Mouse (Mus musculus) limb, embryonic 10.5 days (tissue): ENCODE results near the gene Tmem206. TPM values are rescaled to one million over a fixed set of nuclear protein-coding genes. Genes with fewer than 3 reads are reported as not detected.

Source experiments
- DNase-seq: peaks from one replicate; pipeline ENCODE4 v3.0.0-alpha.2; 2017; ENCODE audit warnings: low spot score
- H3K27ac ChIP-seq: fragments of 300-500 bp; sonication (generic); 2 replicates; pipeline ENCODE4 v1.5.1; 2016; ENCODE audit warnings: mild to moderate bottlenecking
- H3K27me3 ChIP-seq: fragments of 300-500 bp; sonication (generic); 2 replicates; pipeline ENCODE4 v1.6.1; 2016; ENCODE audit warnings: low read depth, mild to moderate bottlenecking; ENCODE audit not compliant: poor library complexity, severe bottlenecking
- H3K36me3 ChIP-seq: fragments of 300-500 bp; sonication (generic); 2 replicates; pipeline ENCODE4 v1.6.1; 2016; ENCODE audit warnings: mild to moderate bottlenecking, moderate library complexity
- H3K4me1 ChIP-seq: fragments of 300-500 bp; sonication (generic); 2 replicates; pipeline ENCODE4 v1.6.1; 2016
- H3K4me3 ChIP-seq: fragments of 300-500 bp; sonication (generic); 2 replicates; pipeline ENCODE4 v1.5.1; 2016; ENCODE audit warnings: mild to moderate bottlenecking, moderate library complexity
- H3K9me3 ChIP-seq: fragments of 300-500 bp; sonication (generic); replicated peaks from 2 replicates; pipeline ENCODE4 v1.6.1; 2016; ENCODE audit warnings: mild to moderate bottlenecking
- WGBS: fragments of 180-500 bp; shearing (Covaris S2); methylation state at CpG from one replicate; pipeline ENCODE4 v1.1.7; 2016; 5-methylcytosine and 5-hydroxymethylcytosine counted together
- polyA plus RNA-seq: library from polyadenylated mRNA; unstranded; fragments of >200 nt; fragmentation: Nextera tagmentation; extraction: Ambion mirVana; gene quantifications from 2 replicates; pipeline ENCODE4 v1.2.1, GENCODE M21; 2016

Gene Tmem206
- polyA plus RNA-seq, 1 experiment from 2014 or later = 27.0 TPM

GRCm38 (mm10) chr1:191369140-191369539, 43.4 kb downstream of the Tmem206 start:
- Histone ChIP-seq H3K27me3 (no peaks in the 10 kb centered on the region), H3K36me3 (peaks cover 28% of the 10 kb centered on the region), H3K9me3 (no peaks in the 10 kb centered on the region), H3K27ac (no peak overlapping the region), H3K4me3 (no peak overlapping the region), H3K4me1 (no peaks in the 10 kb centered on the region)
- no peak for DNase-seq

- DNase-seq = no peak
- no peak overlapping the region for H3K27ac ChIP-seq
- 91% methylated on average over 10 of the region's 10 CpGs for WGBS
These were observed 49.4 kb downstream of the Tmem206 start for GRCm38 (mm10) chr1:191374993-191375643.

GRCm38 (mm10) chr1:191375644-191375998, 49.9 kb downstream of the Tmem206 start:
- Histone ChIP-seq H3K4me3 (no peak overlapping the region), H3K27ac (no peak overlapping the region), H3K4me1 (no peaks in the 10 kb centered on the region), H3K9me3 (no peaks in the 10 kb centered on the region), H3K27me3 (no peaks in the 10 kb centered on the region), H3K36me3 (peaks cover 9% of the 10 kb centered on the region)
- no peak for DNase-seq
- 90% methylated on average over 5 of the region's 5 CpGs for WGBS

More at GRCm38 (mm10) chr1:191374993-191375643, 49.4 kb downstream of the Tmem206 start:
- Histone ChIP-seq H3K4me1 (no peaks in the 10 kb centered on the region), H3K36me3 (peaks cover 13% of the 10 kb centered on the region), H3K4me3 (no peak overlapping the region), H3K9me3 (no peaks in the 10 kb centered on the region), H3K27me3 (no peaks in the 10 kb centered on the region)

- Histone ChIP-seq H3K4me1 (no peaks in the 10 kb centered on the region), H3K9me3 (no peaks in the 10 kb centered on the region), H3K27me3 (no peaks in the 10 kb centered on the region), H3K27ac (no peak overlapping the region), H3K4me3 (no peak overlapping the region), H3K36me3 (no peaks in the 10 kb centered on the region)
- 94% methylated on average over 2 of the region's 2 CpGs for WGBS
- no peak for DNase-seq
These were observed 52.4 kb downstream of the Tmem206 start for GRCm38 (mm10) chr1:191378080-191378479.

GRCm38 (mm10) chr1:191380843-191381242, 55.1 kb downstream of the Tmem206 start:
- no peak overlapping the region for H3K27ac ChIP-seq
- H3K27me3 ChIP-seq = no peaks in the 10 kb centered on the region
- H3K36me3 ChIP-seq = no peaks in the 10 kb centered on the region
- 95% methylated on average over 3 of the region's 3 CpGs for WGBS
- no peaks in the 10 kb centered on the region for H3K9me3 ChIP-seq
- H3K4me3 ChIP-seq = no peak overlapping the region
- H3K4me1 ChIP-seq = no peaks in the 10 kb centered on the region
- DNase-seq = no peak

- Histone ChIP-seq H3K4me3 (no peak overlapping the region), H3K27me3 (no peaks in the 10 kb centered on the region), H3K4me1 (no peaks in the 10 kb centered on the region), H3K9me3 (no peaks in the 10 kb centered on the region), H3K27ac (no peak overlapping the region), H3K36me3 (no peaks in the 10 kb centered on the region)
- WGBS = 93% methylated on average over 11 of the region's 11 CpGs
- DNase-seq = no peak
These were observed 56.4 kb downstream of the Tmem206 start for GRCm38 (mm10) chr1:191381955-191382736.

GRCm38 (mm10) chr1:191384786-191385430, 59.2 kb downstream of the Tmem206 start:
- Histone ChIP-seq H3K4me1 (no peaks in the 10 kb centered on the region), H3K27me3 (no peaks in the 10 kb centered on the region), H3K4me3 (no peak overlapping the region), H3K27ac (no peak overlapping the region), H3K36me3 (no peaks in the 10 kb centered on the region), H3K9me3 (no peaks in the 10 kb centered on the region)
- no peak for DNase-seq
- 95% methylated on average over 10 of the region's 10 CpGs for WGBS

- no peaks in the 10 kb centered on the region for H3K36me3 ChIP-seq
- no peak overlapping the region for H3K4me3 ChIP-seq
- no peak overlapping the region for H3K27ac ChIP-seq
- H3K4me1 ChIP-seq = peaks cover 23% of the 10 kb centered on the region; the same call in 1 of the 2 replicates
- WGBS = 35% methylated on average over 3 of the region's 3 CpGs
- H3K9me3 ChIP-seq = no peaks in the 10 kb centered on the region
- DNase-seq = peak; percentile 46
- no peaks in the 10 kb centered on the region for H3K27me3 ChIP-seq
These were observed 65.6 kb downstream of the Tmem206 start for GRCm38 (mm10) chr1:191391311-191391710.

- DNase-seq = no peak
- 77% methylated on average over 3 of the region's 3 CpGs for WGBS
- H3K9me3 ChIP-seq = no peaks in the 10 kb centered on the region
- H3K4me3 ChIP-seq = no peak overlapping the region
- H3K4me1 ChIP-seq = peaks cover 28% of the 10 kb centered on the region
- no peaks in the 10 kb centered on the region for H3K36me3 ChIP-seq
- H3K27me3 ChIP-seq = no peaks in the 10 kb centered on the region
- no peak overlapping the region for H3K27ac ChIP-seq
These were observed 67.8 kb downstream of the Tmem206 start for GRCm38 (mm10) chr1:191393536-191393935.

- DNase-seq = no peak
- WGBS = 69% methylated on average over 2 of the region's 2 CpGs
- H3K27ac ChIP-seq = no peak overlapping the region
- no peak overlapping the region for H3K4me3 ChIP-seq
- H3K27me3 ChIP-seq = no peaks in the 10 kb centered on the region
- no peaks in the 10 kb centered on the region for H3K9me3 ChIP-seq
- H3K36me3 ChIP-seq = no peaks in the 10 kb centered on the region
- peaks cover 28% of the 10 kb centered on the region for H3K4me1 ChIP-seq
These were observed 68.4 kb downstream of the Tmem206 start for GRCm38 (mm10) chr1:191394126-191394525.

- no peak for DNase-seq
- 38% methylated on average over 1 of the region's 1 CpGs for WGBS
These were observed 69.5 kb downstream of the Tmem206 start for GRCm38 (mm10) chr1:191395200-191395599.

GRCm38 (mm10) chr1:191395871-191396433, 70.2 kb downstream of the Tmem206 start:
- no peaks in the 10 kb centered on the region for H3K36me3 ChIP-seq
- DNase-seq = peak; percentile 73
- peaks cover 28% of the 10 kb centered on the region for H3K4me1 ChIP-seq
- H3K27me3 ChIP-seq = no peaks in the 10 kb centered on the region
- under 1% methylated on average over 43 of the region's 43 CpGs for WGBS
- no peaks in the 10 kb centered on the region for H3K9me3 ChIP-seq
- peak overlapping the region; percentile 94 for H3K27ac ChIP-seq
- H3K4me3 ChIP-seq = peak overlapping the region; percentile 76

More at GRCm38 (mm10) chr1:191395200-191395599, 69.5 kb downstream of the Tmem206 start:
- Histone ChIP-seq H3K36me3 (no peaks in the 10 kb centered on the region), H3K27me3 (no peaks in the 10 kb centered on the region), H3K9me3 (no peaks in the 10 kb centered on the region), H3K27ac (no peak overlapping the region), H3K4me1 (peaks cover 28% of the 10 kb centered on the region), H3K4me3 (peak overlapping the region; percentile 76)

GRCm38 (mm10) chr1:191396446-191396845, 70.7 kb downstream of the Tmem206 start:
- Histone ChIP-seq H3K9me3 (no peaks in the 10 kb centered on the region), H3K4me1 (peaks cover 27% of the 10 kb centered on the region), H3K4me3 (peak overlapping the region; percentile 76), H3K27ac (peak overlapping the region; percentile 94), H3K36me3 (no peaks in the 10 kb centered on the region), H3K27me3 (no peaks in the 10 kb centered on the region)
- DNase-seq = no peak
- 2% methylated on average over 74 of the region's 74 CpGs for WGBS
